Mouse (Mus musculus): ENCODE data around the gene Itga5.

GRCm38 (mm10) chr15:103301046-103301445, 65.5 kb downstream of the Itga5 start:
- TF ChIP-seq POLR2A (IDR thresholded peaks at IDR 0.05; ENCODE audit: borderline replicate concordance, extremely low read depth, low read depth, low read length) (no peak), CTCF (IDR thresholded peaks at IDR 0.05; ENCODE audit: insufficient read depth, low read length) (no peak)

Measured in lung, adult 2 months (tissue).